Mouse (Mus musculus) lung, postnatal 0 days (tissue): ENCODE results near the gene Plxdc1. TPM values are rescaled to one million over a fixed set of nuclear protein-coding genes. Genes with fewer than 3 reads are reported as not detected.

ENCODE experiments used
- ATAC-seq: fragments of 200-750 bp; cut with Nextera tagmentation; 2 replicates; pipeline ENCODE4 v1.8.0; 2017; ENCODE audit warnings: moderate library complexity
- DNase-seq: peaks from one replicate; pipeline ENCODE4 v3.0.0-alpha.2; 2016; ENCODE audit warnings: low spot score
- H3K27ac ChIP-seq: fragments of 300-500 bp; sonication (generic); 2 replicates; pipeline ENCODE4 v1.5.1; 2014; ENCODE audit warnings: antibody characterized with exemption, mild to moderate bottlenecking, low read length, mixed read lengths
- H3K27me3 ChIP-seq: fragments of 300-500 bp; sonication (generic); replicated peaks from 2 replicates; pipeline ENCODE4 v1.6.1; 2014; ENCODE audit warnings: low read length, mixed read lengths; ENCODE audit not compliant: insufficient read depth
- H3K36me3 ChIP-seq: fragments of 300-500 bp; sonication (generic); 2 replicates; pipeline ENCODE4 v1.6.1; 2014; ENCODE audit warnings: low read length, mixed read lengths; ENCODE audit not compliant: insufficient read depth
- H3K4me1 ChIP-seq: fragments of 300-500 bp; sonication (generic); 2 replicates; pipeline ENCODE4 v1.6.1; 2014; ENCODE audit warnings: antibody characterized with exemption, low read depth, low read length, mixed read lengths; ENCODE audit not compliant: insufficient read depth
- H3K4me2 ChIP-seq: fragments of 300-500 bp; sonication (generic); replicated peaks from 2 replicates; pipeline ENCODE4 v1.6.1; 2014; ENCODE audit warnings: low read depth, mild to moderate bottlenecking, low read length, moderate library complexity, mixed read lengths
- H3K4me3 ChIP-seq: fragments of 300-500 bp; sonication (generic); 2 replicates; pipeline ENCODE4 v1.5.1; 2014; ENCODE audit warnings: low read depth, low read length
- H3K9ac ChIP-seq: fragments of 300-500 bp; sonication (generic); replicated peaks from 2 replicates; pipeline ENCODE4 v1.6.1; 2014; ENCODE audit warnings: low read depth, mild to moderate bottlenecking
- H3K9me3 ChIP-seq: fragments of 300-500 bp; sonication (generic); 2 replicates; pipeline ENCODE4 v1.6.1; 2016; ENCODE audit warnings: low read length, mixed read lengths
- CTCF ChIP-seq: IDR thresholded peaks from 2 replicates; pipeline ENCODE4 v1.5.1; 2016; ENCODE audit warnings: antibody characterized with exemption, mild to moderate bottlenecking
- EP300 ChIP-seq: IDR thresholded peaks from 2 replicates; pipeline ENCODE4 v1.6.1; 2016; ENCODE audit warnings: antibody characterized with exemption, mild to moderate bottlenecking, control low read depth
- WGBS: fragments of 180-500 bp; shearing (Covaris S2); extraction: QIAGEN DNeasy Blood & Tissue Kit; methylation state at CpG from one replicate; pipeline ENCODE4 v1.1.7; 2014; 5-methylcytosine and 5-hydroxymethylcytosine counted together
- polyA plus RNA-seq: library from polyadenylated mRNA; unstranded; fragments of >200 nt; fragmentation: Nextera tagmentation; extraction: Ambion mirVana; gene quantifications from 2 replicates; pipeline ENCODE4 v1.2.1, GENCODE M21; 2015

The Plxdc1 gene
- polyA plus RNA-seq, 1 experiment from 2014 or later = 1.7 TPM

DNA sequence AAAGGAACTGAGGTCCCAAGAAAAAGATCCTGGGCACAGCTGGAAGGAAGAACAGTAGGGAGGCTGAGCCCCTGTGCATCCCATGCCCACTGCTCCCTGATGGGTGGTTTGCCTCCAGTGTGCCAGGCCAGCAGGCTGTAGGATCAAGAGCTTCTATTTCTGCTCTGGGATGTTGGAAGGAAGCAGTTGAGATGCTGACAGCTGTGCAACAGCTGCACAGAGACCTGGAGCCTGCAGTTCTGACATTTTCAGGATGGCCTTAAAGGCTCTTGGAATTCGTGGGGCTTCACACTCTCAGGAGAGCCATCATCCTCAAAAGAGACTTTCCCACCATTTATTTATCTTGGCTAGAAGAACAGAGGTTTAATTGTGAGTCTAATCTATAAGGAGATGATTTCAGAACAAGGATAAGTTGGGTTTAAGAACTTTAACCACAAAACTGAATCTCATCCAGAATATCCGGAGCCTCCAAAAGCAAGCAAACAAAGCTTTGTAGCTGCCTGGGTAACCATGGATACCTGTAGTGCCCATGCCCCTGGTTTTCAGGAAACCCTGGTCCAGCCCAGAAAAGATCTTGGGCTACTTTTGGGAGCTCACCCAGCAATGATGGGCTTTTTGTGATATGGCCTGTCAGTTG is 48.7 kb downstream of the Plxdc1 start:
- Histone ChIP-seq H3K4me1 (no peaks in the 10 kb centered on the region), H3K27me3 (no peaks in the 10 kb centered on the region), H3K4me3 (no peak overlapping the region), H3K27ac (no peak overlapping the region), H3K9me3 (no peaks in the 10 kb centered on the region), H3K36me3 (no peaks in the 10 kb centered on the region), H3K4me2 (no peak overlapping the region), H3K9ac (no peak overlapping the region)
- WGBS = 33% methylated on average over 2 of the region's 2 CpGs
- ATAC-seq (no peak), DNase-seq (no peak)
- TF ChIP-seq EP300 (no peak), CTCF (no peak)

- Histone ChIP-seq H3K9me3 (no peaks in the 10 kb centered on the region), H3K4me2 (no peak overlapping the region), H3K4me1 (no peaks in the 10 kb centered on the region), H3K4me3 (no peak overlapping the region), H3K27me3 (no peaks in the 10 kb centered on the region), H3K9ac (no peak overlapping the region), H3K27ac (no peak overlapping the region), H3K36me3 (no peaks in the 10 kb centered on the region)
- 39% methylated on average over 3 of the region's 3 CpGs for WGBS
- peak; percentile 80 for TF ChIP-seq CTCF
- TF ChIP-seq EP300 = no peak
- DNase-seq (peak; percentile 46), ATAC-seq (no peak)
Measured at GRCm38 (mm10) chr11:97936758-97937157, 49.5 kb downstream of the Plxdc1 start.

- WGBS = 50% methylated on average over 4 of the region's 4 CpGs
- ATAC-seq (no peak; the same call in 1 of the 2 replicates), DNase-seq (peak; percentile 24)
- Histone ChIP-seq H3K9me3 (no peaks in the 10 kb centered on the region), H3K4me1 (no peaks in the 10 kb centered on the region), H3K4me3 (no peak overlapping the region), H3K9ac (no peak overlapping the region), H3K27me3 (no peaks in the 10 kb centered on the region), H3K27ac (no peak overlapping the region), H3K36me3 (no peaks in the 10 kb centered on the region), H3K4me2 (no peak overlapping the region)
- TF ChIP-seq CTCF = no peak
- no peak for TF ChIP-seq EP300
Measured at GRCm38 (mm10) chr11:97935913-97936575, 50.2 kb downstream of the Plxdc1 start.

DNA sequence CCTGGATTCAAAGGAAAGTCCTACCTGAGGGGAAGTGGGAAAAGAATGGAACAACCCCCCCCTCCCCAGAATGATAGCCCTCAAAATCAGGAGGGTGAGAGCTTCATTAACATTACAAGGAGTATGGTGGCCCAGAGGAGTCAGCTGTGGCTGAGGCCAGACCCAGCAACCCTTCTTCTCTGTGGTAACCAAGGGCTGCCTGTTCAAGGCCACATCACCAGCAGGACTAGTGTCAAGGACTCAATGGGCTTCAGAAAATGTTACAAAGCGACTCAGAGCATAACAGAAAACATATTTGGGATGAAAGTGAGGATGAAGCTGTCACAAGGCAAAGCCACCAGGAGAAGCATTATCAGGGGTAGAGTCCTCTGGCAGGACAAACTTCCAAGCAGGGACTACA is 52.7 kb downstream of the Plxdc1 start:
- no peak for TF ChIP-seq CTCF
- no peak for TF ChIP-seq EP300
- Histone ChIP-seq H3K27me3 (no peaks in the 10 kb centered on the region), H3K9me3 (no peaks in the 10 kb centered on the region), H3K27ac (no peak overlapping the region), H3K4me3 (no peak overlapping the region), H3K4me2 (no peak overlapping the region), H3K9ac (no peak overlapping the region), H3K4me1 (no peaks in the 10 kb centered on the region), H3K36me3 (no peaks in the 10 kb centered on the region)
- ATAC-seq (no peak), DNase-seq (no peak)
- WGBS = 88% methylated on average over 1 of the region's 1 CpGs

GRCm38 (mm10) chr11:97928905-97929304 is 57.3 kb downstream of the Plxdc1 start:
- Histone ChIP-seq H3K36me3 (no peaks in the 10 kb centered on the region), H3K27me3 (no peaks in the 10 kb centered on the region), H3K9ac (no peak overlapping the region), H3K9me3 (no peaks in the 10 kb centered on the region), H3K27ac (no peak overlapping the region; the same call in 1 of the 2 replicates), H3K4me2 (no peak overlapping the region), H3K4me1 (no peaks in the 10 kb centered on the region), H3K4me3 (no peak overlapping the region)
- ATAC-seq = peak; percentile 75
- peak; percentile 44 for DNase-seq
- WGBS = 42% methylated on average over 4 of the region's 4 CpGs
- no peak for TF ChIP-seq EP300
- TF ChIP-seq CTCF = no peak

DNA sequence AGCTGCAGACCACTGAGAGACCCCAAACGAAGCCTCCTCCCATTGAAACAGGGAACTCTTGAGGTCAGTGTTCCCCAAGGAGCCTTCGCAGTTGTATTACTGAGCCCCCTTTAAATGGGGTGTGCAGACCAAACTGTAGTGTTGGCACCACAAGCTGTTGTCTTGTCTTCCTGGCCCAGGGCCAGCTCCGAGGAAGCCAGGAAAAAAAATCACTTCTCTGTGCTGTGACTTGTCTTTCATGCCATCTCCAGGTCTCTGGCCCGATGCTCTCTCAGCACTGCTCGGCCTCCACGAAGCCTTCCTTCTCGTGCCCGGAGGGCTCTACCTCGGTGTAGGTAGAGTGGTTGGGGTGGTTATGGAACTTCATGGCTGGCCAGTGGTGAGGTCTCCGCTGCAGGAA is 62.0 kb downstream of the Plxdc1 start:
- no peaks in the 10 kb centered on the region for H3K4me1 ChIP-seq
- no peak overlapping the region for H3K27ac ChIP-seq
- H3K4me2 ChIP-seq = no peak overlapping the region
- H3K36me3 ChIP-seq = no peaks in the 10 kb centered on the region
- H3K4me3 ChIP-seq = no peak overlapping the region
- H3K9me3 ChIP-seq = no peaks in the 10 kb centered on the region
- TF ChIP-seq EP300 = no peak
- TF ChIP-seq CTCF = no peak
- DNase-seq (no peak), ATAC-seq (no peak)
- WGBS = 85% methylated on average over 10 of the region's 10 CpGs
- H3K27me3 ChIP-seq = no peaks in the 10 kb centered on the region
- H3K9ac ChIP-seq = no peak overlapping the region
